Mouse (Mus musculus) cerebellum, adult 2 months (tissue): Measurements from ENCODE around the gene Akain1. TPM values are rescaled to one million over a fixed set of nuclear protein-coding genes. Genes with fewer than 3 reads are reported as not detected.

ENCODE experiments used
- DNase-seq, 2 experiments: peaks; one replicate each; pipeline ENCODE4 v3.0.0; 2021
- H3K27ac ChIP-seq: fragments of 200-500 bp; 2 replicates; pipeline ENCODE4 v1.5.1; 2012; ENCODE audit warnings: low read length, control low read depth, inconsistent platforms; ENCODE audit not compliant: insufficient read depth
- H3K27me3 ChIP-seq: fragments of 200-500 bp; 2 replicates; pipeline ENCODE4 v1.6.1; 2012; ENCODE audit warnings: inconsistent platforms, mild to moderate bottlenecking, low read length, moderate library complexity; ENCODE audit not compliant: control insufficient read depth, insufficient read depth
- H3K4me1 ChIP-seq: fragments of 200-500 bp; 2 replicates; pipeline ENCODE4 v1.6.1; 2011; ENCODE audit warnings: low read length; ENCODE audit not compliant: control insufficient read depth, insufficient read depth
- H3K4me3 ChIP-seq: fragments of 200-500 bp; replicated peaks from 2 replicates; pipeline ENCODE3; 2011; ENCODE audit warnings: mild to moderate bottlenecking, low read depth, low read length, control low read depth; ENCODE audit not compliant: insufficient read depth
- CTCF ChIP-seq: fragments of 200-500 bp; IDR thresholded peaks from 2 replicates; pipeline ENCODE4 v1.5.1; 2011; ENCODE audit warnings: low read depth, mild to moderate bottlenecking, control low read depth, low read length, moderate library complexity, borderline replicate concordance; ENCODE audit not compliant: insufficient read depth
- POLR2A ChIP-seq: fragments of 200-500 bp; IDR thresholded peaks from 2 replicates; pipeline ENCODE4 v1.6.1; 2011; ENCODE audit warnings: low read length, control low read depth, borderline replicate concordance; ENCODE audit not compliant: insufficient read depth
- WGBS: fragments of 180-500 bp; shearing (Covaris S2); methylation state at CpG from one replicate; pipeline ENCODE4 v1.1.7; 2018; 5-methylcytosine and 5-hydroxymethylcytosine counted together
- polyA plus RNA-seq: library from polyadenylated mRNA; depleted of rRNA; stranded (reverse); fragments of >200 nt; gene quantifications from 2 replicates; pipeline ENCODE4 v1.2.3, GENCODE M21; 2012

The Akain1 gene
- polyA plus RNA-seq, 1 experiment, result 29.4 TPM

DNA sequence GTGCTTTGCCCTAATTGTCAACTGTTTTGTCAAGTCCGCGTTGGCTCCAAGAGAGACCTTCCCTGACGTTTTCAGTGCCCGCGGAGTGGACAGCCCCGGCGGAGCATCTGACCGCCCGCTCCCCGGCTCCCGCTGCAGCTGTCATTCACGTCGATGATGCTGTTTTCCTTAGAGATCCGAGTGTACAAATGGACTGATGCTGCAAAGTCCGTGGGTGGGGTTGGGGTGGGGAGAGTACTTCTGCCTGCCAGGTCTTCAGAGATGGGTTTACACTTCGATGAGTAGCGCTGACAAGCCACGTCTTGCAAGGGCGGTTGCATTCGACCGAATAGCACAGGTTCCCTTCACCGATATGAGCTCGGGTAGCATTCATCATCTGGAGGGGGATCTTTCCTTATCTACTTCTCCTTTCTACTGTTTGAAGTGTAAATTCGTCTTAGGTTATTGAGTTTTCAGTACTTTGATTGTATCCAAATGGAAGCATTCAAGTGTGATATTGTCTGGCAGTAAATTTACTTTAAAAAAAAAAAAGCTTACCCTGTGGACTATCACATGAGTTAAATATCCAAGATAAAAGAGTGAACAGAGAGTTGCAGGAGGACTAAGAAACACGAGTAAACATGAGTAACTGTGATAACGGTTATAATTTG, 21.3 kb upstream of the Akain1 start:
- no peaks in the 10 kb centered on the region for H3K27me3 ChIP-seq
- H3K4me3 ChIP-seq, result peak overlapping the region; percentile 79
- peak overlapping the region; percentile 99 for H3K27ac ChIP-seq
- no peak for DNase-seq
- no peak for TF ChIP-seq POLR2A
- no peak for TF ChIP-seq CTCF
- 2% methylated on average over 26 of the region's 26 CpGs for WGBS
- no peaks in the 10 kb centered on the region for H3K4me1 ChIP-seq

DNA sequence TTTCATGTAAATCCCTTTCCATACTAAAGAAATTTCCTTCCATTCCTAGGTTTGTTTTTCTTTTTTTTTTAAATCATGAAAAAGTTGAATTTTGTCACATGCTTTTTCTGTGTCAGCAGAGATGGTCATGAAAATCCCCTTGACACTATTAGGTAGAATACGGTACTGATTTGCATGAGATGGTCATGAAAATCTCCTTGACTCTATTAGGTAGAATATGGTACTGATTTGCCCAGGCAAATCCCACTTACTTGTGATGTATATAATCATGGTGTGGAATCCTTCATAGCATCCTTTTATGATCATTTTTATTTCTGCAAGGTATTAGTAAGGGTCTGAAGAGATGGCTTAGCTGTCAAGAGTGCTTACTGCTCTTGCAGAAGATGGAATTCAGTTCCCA, 17.5 kb upstream of the Akain1 start:
- H3K4me3 ChIP-seq, result no peak overlapping the region
- no peak for DNase-seq
- no peak overlapping the region for H3K27ac ChIP-seq
- no peaks in the 10 kb centered on the region for H3K27me3 ChIP-seq
- WGBS, result 14% methylated on average over 1 of the region's 1 CpGs
- no peaks in the 10 kb centered on the region for H3K4me1 ChIP-seq
- TF ChIP-seq CTCF (no peak), POLR2A (no peak)

GRCm38 (mm10) chr17:69437836-69438235, 1.3 kb upstream of the Akain1 start:
- TF ChIP-seq CTCF, result no peak
- TF ChIP-seq POLR2A, result no peak
- no peak for DNase-seq
- H3K4me1 ChIP-seq, result no peaks in the 10 kb centered on the region; the same call in none of the 2 replicates
- no peak overlapping the region for H3K4me3 ChIP-seq
- H3K27me3 ChIP-seq, result no peaks in the 10 kb centered on the region
- H3K27ac ChIP-seq, result no peak overlapping the region
- WGBS, result 70% methylated on average over 5 of the region's 5 CpGs

- TF ChIP-seq CTCF (no peak), POLR2A (no peak)
- peak overlapping the region; percentile 2; the same call in 1 of the 2 replicates for H3K27ac ChIP-seq
- H3K27me3 ChIP-seq, result no peaks in the 10 kb centered on the region
- DNase-seq, result peak in 1 of 2 experiments; percentile 7
- H3K4me3 ChIP-seq, result peak overlapping the region; percentile 51
- H3K4me1 ChIP-seq, result no peaks in the 10 kb centered on the region; the same call in none of the 2 replicates
- 32% methylated on average over 14 of the region's 14 CpGs for WGBS
Observed at GRCm38 (mm10) chr17:69438486-69438885, 640 bp upstream of the Akain1 start.

GRCm38 (mm10) chr17:69439571-69440480, 700 bp downstream of the Akain1 start:
- 1% methylated on average over 51 of the region's 52 CpGs for WGBS

GRCm38 (mm10) chr17:69441041-69441440, 1.9 kb downstream of the Akain1 start:
- H3K27ac ChIP-seq, result no peak overlapping the region
- WGBS, result 34% methylated on average over 9 of the region's 9 CpGs
- TF ChIP-seq CTCF (no peak), POLR2A (no peak)
- DNase-seq, result no peak
- no peak overlapping the region for H3K4me3 ChIP-seq
- H3K4me1 ChIP-seq, result no peaks in the 10 kb centered on the region; the same call in none of the 2 replicates
- H3K27me3 ChIP-seq, result no peaks in the 10 kb centered on the region; the same call in 1 of the 2 replicates

More at GRCm38 (mm10) chr17:69439571-69440480, 700 bp downstream of the Akain1 start:
- Histone ChIP-seq H3K27ac (no peak overlapping the region), H3K4me1 (no peaks in the 10 kb centered on the region; the same call in none of the 2 replicates), H3K4me3 (peak overlapping the region; percentile 51), H3K27me3 (no peaks in the 10 kb centered on the region; the same call in 1 of the 2 replicates)
- DNase-seq, result peak; percentile 68 to 79
- no peak for TF ChIP-seq POLR2A
- TF ChIP-seq CTCF, result no peak

DNA sequence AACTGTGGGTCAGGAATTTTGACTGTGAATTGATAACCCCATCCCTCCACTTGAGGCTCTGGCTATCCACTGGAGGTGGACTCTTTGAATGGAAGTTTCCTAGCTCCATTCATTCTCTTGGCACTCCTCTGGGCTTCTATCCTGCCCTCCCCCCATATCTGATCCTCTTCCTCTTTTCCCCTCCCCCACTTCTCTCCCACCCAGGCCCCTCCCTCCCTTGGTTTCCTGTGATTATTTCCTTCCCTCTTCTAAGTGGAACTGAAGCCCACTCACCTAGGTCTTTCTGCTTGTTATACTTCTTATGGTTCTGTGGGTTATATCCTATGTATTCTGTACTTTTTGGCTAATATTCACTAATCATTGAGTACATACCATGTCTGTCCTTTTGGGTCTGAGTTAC, 9.6 kb downstream of the Akain1 start:
- TF ChIP-seq POLR2A (no peak), CTCF (no peak)
- no peaks in the 10 kb centered on the region for H3K4me1 ChIP-seq
- no peak for DNase-seq
- H3K27me3 ChIP-seq, result no peaks in the 10 kb centered on the region; the same call in 1 of the 2 replicates
- H3K27ac ChIP-seq, result no peak overlapping the region
- H3K4me3 ChIP-seq, result no peak overlapping the region
